Mouse (Mus musculus): ENCODE measurements around the gene Wnt1. TPM values are rescaled to one million over a fixed set of nuclear protein-coding genes. Genes with fewer than 3 reads are reported as not detected.

The Wnt1 gene
- polyA plus RNA-seq, 1 experiment from 2014 or later: not detected

Other genes with a start within 250 kb of the Wnt1 start
- 56.0 and 56.3 TPM in 2 replicates for gene Ccnt1, start 218.9 kb upstream of the Wnt1 start, polyA plus RNA-seq (2014; fragmentation: Nextera tagmentation; extraction: Ambion mirVana)
- gene 4930415O20Rik, start 218.9 kb upstream of the Wnt1 start, polyA plus RNA-seq (2014; fragmentation: Nextera tagmentation; extraction: Ambion mirVana): 0.55 TPM in 1 of 2 replicates, not detected in the other
- gene Adcy6, start 179.8 kb upstream of the Wnt1 start, polyA plus RNA-seq (2014; fragmentation: Nextera tagmentation; extraction: Ambion mirVana): 8.3 and 12.3 TPM in 2 replicates
- 13.2 TPM in 2 replicates for gene Cacnb3, start 159.0 kb upstream of the Wnt1 start, polyA plus RNA-seq (2014; fragmentation: Nextera tagmentation; extraction: Ambion mirVana)
- gene Ddx23, start 127.0 kb upstream of the Wnt1 start, polyA plus RNA-seq (2014; fragmentation: Nextera tagmentation; extraction: Ambion mirVana): 18.8 and 19.4 TPM in 2 replicates
- gene Rnd1, start 112.4 kb upstream of the Wnt1 start, polyA plus RNA-seq (2014; fragmentation: Nextera tagmentation; extraction: Ambion mirVana): 0.60 and 0.68 TPM in 2 replicates
- 0.09 and 0.19 TPM in 2 replicates for gene Ccdc65, start 81.7 kb upstream of the Wnt1 start, polyA plus RNA-seq (2014; fragmentation: Nextera tagmentation; extraction: Ambion mirVana)
- 101 and 105 TPM in 2 replicates for gene Fkbp11, start 61.7 kb upstream of the Wnt1 start, polyA plus RNA-seq (2014; fragmentation: Nextera tagmentation; extraction: Ambion mirVana)
- gene Arf3, start 26.6 kb upstream of the Wnt1 start, polyA plus RNA-seq (2014; fragmentation: Nextera tagmentation; extraction: Ambion mirVana): 25.3 and 25.8 TPM in 2 replicates
- gene Wnt10b, start 11.7 kb upstream of the Wnt1 start, polyA plus RNA-seq (2014; fragmentation: Nextera tagmentation; extraction: Ambion mirVana): not detected in 2 replicates
- 0.12 and 0.16 TPM in 2 replicates for gene Ddn, start 19.6 kb downstream of the Wnt1 start, polyA plus RNA-seq (2014; fragmentation: Nextera tagmentation; extraction: Ambion mirVana)
- gene Prkag1, start 41.7 kb downstream of the Wnt1 start, polyA plus RNA-seq (2014; fragmentation: Nextera tagmentation; extraction: Ambion mirVana): 128 and 140 TPM in 2 replicates
- gene Kmt2d, start 81.3 kb downstream of the Wnt1 start, polyA plus RNA-seq (2014; fragmentation: Nextera tagmentation; extraction: Ambion mirVana): 14.3 and 17.0 TPM in 2 replicates
- gene Rhebl1, start 104.7 kb downstream of the Wnt1 start, polyA plus RNA-seq (2014; fragmentation: Nextera tagmentation; extraction: Ambion mirVana): 6.7 and 7.4 TPM in 2 replicates
- gene Dhh, start 108.7 kb downstream of the Wnt1 start, polyA plus RNA-seq (2014; fragmentation: Nextera tagmentation; extraction: Ambion mirVana): 0.37 and 0.45 TPM in 2 replicates
- gene Lmbr1l, start 128.4 kb downstream of the Wnt1 start, polyA plus RNA-seq (2014; fragmentation: Nextera tagmentation; extraction: Ambion mirVana): 1.6 and 2.8 TPM in 2 replicates
- 1,854 and 2,015 TPM in 2 replicates for gene Tuba1b, start 144.7 kb downstream of the Wnt1 start, polyA plus RNA-seq (2014; fragmentation: Nextera tagmentation; extraction: Ambion mirVana)
- not detected in 2 replicates for gene Gm49450, start 163.7 kb downstream of the Wnt1 start, polyA plus RNA-seq (2014; fragmentation: Nextera tagmentation; extraction: Ambion mirVana)
- gene Tuba1a, start 163.8 kb downstream of the Wnt1 start, polyA plus RNA-seq (2014; fragmentation: Nextera tagmentation; extraction: Ambion mirVana): 419 and 432 TPM in 2 replicates
- gene Tuba1c, start 240.0 kb downstream of the Wnt1 start, polyA plus RNA-seq (2014; fragmentation: Nextera tagmentation; extraction: Ambion mirVana): 202 and 214 TPM in 2 replicates

Measured in liver, embryonic 11.5 days (tissue).